Mouse (Mus musculus): ENCODE data around the gene Clcn6.

Gene Clcn6

GRCm38 (mm10) chr4:148040029-148040830 lies 1.6 kb upstream of the Clcn6 start:
- no peak for DNase-seq (ENCODE audit: low spot score)

GRCm38 (mm10) chr4:148039254-148040028 lies 820 bp upstream of the Clcn6 start:
- DNase-seq (ENCODE audit: low spot score) = no peak

- no peak for DNase-seq (ENCODE audit: low spot score)
Observed at GRCm38 (mm10) chr4:148038079-148038599, 482 bp downstream of the Clcn6 start.

GRCm38 (mm10) chr4:148035440-148035839 lies 3.2 kb downstream of the Clcn6 start:
- no peak for DNase-seq (ENCODE audit: low spot score)

DNA sequence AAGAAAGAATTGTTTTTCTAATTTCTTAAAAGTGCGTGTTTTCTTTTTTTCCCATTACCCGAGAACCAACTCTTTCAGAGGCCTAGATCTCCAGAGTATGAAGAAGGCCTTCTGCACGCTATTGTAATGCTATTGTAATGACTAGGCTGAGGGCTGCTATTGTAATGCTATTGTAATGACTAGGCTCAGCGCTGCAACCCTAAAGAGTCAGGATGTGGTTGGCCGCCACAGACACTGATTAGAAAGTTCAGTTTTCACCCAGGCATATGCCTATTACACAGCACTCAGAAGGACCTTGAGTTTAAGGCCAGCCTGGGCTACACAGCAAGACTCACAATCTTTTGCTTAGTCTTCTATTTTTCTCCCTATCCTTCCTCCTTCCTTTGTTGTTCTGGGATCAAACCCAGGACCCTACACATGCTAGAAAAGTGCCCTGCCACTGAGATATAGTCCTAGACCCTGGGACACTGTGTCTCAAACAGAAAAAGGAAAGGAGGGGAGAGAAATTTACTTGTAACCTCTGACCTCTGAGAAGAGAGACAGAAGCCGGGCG lies 4.7 kb downstream of the Clcn6 start:
- DNase-seq (ENCODE audit: low spot score) = peak; percentile 31

DNA sequence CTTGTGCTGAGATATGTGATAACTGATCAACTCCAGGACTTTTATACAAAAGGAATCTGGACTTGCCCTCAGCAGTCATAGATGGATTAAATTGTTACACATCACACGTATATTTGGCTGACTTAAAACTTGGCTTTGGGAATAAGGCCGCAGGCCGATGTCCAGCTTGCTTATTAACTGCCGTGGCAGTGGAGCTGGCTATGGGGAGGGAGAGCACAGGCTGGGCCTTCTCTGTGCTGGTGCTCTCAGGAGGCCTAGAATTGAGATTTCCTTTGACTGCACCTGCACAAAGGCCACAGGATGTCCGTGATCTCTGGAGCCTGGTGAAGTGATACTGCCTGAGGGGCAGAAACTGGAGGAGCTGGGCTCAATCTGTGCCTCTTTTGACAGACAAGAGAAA lies 8.1 kb downstream of the Clcn6 start:
- no peak for DNase-seq (ENCODE audit: low spot score)

DNA sequence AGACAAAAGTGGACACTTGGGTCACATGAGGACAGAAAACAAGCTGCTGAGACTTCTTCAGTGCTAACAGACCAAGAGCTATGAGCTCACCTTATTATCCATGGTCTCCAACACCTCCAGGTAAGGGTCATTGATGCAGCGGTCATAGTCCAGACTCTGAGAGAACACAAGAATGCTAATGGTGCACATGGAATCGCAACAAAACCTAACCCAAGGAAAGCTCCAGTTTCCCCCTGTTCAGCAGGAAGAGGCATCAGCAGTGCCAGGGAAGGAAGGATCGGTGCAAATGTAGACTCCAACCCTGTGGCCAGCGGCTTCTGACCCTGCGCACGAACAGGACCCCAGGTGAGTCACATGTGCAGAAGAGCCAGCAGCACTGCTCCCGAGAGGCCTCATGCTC lies 9.3 kb downstream of the Clcn6 start:
- no peak for DNase-seq (ENCODE audit: low spot score)

DNA sequence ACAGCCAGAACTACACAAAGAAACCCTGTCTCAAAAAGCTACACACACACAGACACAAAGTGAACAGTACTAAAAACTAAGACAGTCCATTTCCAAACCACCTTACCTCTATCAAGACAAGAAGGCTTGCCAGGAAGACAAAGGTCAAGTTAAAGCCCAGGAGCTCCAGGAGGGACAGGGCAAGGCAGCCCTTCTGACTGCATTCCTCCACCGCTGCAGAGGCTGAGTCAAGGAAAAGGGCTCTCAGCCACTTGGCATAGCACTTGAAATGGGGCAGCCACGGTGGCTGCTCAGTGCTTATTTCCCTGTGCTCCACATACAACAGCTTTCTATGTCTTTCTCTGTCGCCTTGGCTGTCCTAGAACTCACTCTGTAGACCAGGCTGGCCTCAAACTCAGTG lies 14.6 kb downstream of the Clcn6 start:
- DNase-seq (ENCODE audit: low spot score) = no peak

DNA sequence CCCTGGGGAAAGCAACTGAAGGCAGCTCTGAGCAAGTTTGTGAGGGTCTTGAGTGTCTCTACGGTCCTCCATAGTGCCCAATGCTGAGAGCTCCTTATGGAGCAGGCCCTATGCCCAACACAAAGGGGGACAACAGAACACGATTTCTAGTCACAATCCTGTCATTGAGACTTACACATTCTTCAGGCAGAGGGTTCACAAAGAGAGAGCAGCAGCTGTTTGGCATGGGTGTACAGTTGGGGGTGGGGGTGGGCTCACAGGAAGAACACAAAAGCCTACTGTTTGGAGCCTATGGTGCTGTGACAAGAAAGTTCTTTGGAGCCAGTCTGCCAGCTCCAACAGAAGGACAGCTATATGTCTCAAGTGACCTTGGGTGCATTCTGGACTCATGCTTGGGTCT lies 20.2 kb downstream of the Clcn6 start:
- DNase-seq (ENCODE audit: low spot score) = no peak

DNA sequence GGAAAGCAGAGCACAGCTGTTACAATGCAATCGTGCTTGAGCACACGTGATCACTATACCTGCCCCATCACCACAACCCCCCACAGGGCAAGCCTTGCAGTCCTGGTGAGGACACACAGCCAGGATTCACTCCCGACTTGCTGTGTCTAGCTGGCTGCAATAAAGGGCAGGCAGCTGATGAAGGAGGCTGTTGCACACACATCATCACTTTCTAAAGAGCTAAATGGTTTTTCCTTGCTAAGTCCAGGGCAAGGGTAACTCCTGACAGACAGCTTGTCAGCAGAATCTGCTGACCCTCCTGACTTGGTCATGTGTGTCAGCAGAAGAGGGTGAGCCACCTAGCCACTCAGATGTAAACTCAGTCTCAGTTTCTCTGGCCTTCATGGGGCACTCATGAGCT lies 21.6 kb downstream of the Clcn6 start:
- no peak for DNase-seq (ENCODE audit: low spot score)

- DNase-seq (ENCODE audit: low spot score) = no peak
Observed at GRCm38 (mm10) chr4:148015418-148015817, 23.2 kb downstream of the Clcn6 start.

DNA sequence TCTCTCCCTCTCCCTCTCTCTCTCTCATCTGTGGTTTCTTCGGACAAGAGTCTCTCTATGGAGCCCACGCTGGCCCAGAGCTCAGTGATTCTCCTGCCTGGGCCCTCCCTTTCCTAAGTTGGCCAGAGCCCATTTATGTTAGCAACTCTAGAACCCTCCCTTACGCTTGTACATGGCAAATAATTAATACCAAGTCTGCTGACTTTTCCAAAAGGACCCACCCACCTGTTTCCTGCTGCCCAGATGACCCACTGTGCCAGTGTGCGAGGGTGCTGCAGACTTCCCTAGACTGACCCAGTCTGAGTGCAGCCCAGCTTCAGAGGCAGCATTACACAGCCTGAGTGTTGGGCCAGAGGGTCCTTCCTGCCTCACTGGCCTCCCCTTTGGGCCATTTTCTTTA lies 26.4 kb downstream of the Clcn6 start:
- no peak for DNase-seq (ENCODE audit: low spot score)

DNA sequence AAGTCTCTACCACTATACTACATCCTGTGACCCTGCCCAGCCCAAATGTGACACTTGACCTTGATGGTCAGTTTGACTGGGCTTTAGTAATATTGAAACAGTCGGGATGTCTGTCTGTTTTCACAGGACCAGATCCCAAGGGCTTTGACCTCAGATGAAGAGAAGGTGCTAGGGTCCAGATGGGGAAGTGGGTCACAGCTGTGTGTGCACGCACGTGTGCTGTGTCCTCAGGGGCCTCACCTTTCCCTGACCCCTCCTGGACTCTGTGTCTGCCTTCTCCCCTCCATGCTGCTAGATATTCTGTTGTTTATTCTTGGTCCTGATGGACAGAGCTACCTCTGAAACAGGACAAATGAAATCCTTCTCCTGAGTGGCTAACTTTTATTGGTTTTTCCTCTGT lies 27.3 kb downstream of the Clcn6 start:
- no peak for DNase-seq (ENCODE audit: low spot score)

DNA sequence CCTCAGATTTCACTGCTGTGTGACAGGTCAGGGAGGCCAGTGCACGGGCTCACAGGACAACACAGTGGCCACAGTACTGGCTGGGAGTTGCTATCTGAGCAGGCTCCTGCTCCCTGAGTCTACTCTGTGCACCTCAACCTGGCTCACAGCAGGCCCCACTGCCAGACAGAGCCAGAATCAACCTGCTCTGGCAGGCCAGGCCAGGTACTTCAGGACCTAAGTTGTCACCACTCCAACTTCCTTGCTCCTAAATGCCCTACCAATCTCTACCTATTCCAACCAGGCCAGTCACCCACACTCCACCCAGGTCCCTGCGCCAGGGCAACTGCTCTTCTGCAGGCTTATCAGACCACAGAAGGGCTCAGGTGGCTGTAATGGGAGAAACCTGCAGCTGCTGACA lies 29.0 kb downstream of the Clcn6 start:
- DNase-seq (ENCODE audit: low spot score) = no peak

DNA sequence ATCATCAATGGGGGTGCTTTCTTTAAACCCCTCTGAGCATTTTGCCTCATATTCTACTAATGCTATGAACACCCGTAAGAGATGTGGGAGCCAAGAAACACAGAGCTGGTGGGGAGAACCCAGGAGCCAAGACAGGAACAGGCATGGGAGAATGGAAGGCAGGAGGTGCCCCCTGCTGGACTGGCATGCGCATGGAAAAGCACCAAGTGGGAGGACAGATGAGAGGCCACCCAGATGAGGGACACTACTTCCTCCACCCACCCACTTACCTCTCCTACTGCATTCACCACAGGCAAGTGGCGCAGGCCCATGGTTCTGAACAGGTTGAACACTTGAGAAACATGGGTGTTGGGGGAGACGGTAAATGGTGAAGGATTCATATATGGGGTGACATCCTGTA lies 30.2 kb downstream of the Clcn6 start:
- no peak for DNase-seq (ENCODE audit: low spot score)

DNA sequence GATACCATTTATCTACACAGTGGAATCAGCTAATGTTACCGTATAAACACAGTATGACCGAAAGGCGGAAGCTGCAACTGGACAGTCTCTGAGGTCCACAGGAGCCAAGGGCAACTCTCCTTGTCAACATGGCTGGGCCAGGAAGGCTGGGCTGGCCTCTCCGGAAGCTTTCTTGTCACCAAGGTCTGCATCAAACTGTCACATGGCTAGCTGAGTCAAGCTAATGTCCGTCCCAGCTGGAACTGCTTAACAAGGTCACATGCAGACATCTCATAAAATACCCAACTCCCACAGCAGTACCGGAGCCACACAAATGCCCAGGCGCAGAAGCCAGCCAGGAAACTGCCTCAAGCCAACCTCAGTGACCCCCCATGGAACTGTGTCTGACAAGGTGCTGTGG lies 34.3 kb downstream of the Clcn6 start:
- DNase-seq (ENCODE audit: low spot score) = no peak

DNA sequence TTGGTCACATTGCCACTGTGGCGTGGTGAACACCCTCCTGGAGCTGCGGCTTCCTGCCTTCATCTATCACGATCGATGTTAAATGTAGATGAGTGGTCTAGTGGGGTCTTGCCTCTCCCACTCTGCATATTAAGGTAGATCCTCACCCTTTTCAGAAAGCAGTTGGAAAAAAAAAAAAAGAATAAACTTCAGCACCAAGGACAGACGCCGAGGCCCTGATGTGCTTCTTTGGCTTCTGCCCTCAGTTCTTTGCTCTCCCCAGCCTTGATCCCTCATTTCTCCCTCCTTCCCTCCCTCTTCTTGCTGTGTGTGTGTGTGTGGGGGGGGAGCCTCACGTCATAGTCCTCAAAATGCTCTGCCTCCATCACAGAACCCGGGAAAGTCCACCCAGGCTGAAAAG lies 36.8 kb downstream of the Clcn6 start:
- DNase-seq (ENCODE audit: low spot score) = no peak

- DNase-seq (ENCODE audit: low spot score) = no peak
Observed at GRCm38 (mm10) chr4:148001013-148001789, 37.4 kb downstream of the Clcn6 start.

DNA sequence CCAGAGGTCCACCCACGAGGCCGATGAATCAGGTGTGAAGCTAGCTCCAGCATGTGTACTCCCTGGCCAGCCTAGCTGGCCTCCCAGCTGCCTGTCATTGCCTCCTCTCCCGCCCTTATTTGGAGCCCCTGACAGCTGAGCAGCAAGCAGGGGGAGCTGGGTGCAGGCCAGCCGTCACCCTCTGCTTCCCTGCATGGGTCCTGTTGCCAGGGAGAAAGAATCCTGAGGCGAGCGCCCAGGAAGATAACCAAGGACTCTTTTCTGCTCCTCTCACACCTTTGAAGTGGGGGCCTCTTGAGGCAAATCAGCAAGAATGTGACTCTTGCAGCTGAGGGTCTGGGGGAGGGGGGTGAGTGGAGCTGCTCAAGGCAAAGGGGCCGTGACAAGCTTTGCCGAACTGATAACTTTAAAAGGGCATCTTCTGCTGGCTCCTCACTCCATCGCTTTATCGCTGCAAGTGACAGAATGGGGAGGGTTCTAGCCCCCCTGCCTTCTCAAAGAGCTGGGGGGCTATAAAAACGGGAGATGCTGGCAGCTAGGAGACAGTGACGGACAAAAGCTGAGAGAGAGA lies 38.3 kb downstream of the Clcn6 start, which contains the start of gene Nppa:
TSS of gene Nppa (plus strand) at position 521 of the 571 bp plus-strand sequence.
- DNase-seq (ENCODE audit: low spot score) = no peak

DNA sequence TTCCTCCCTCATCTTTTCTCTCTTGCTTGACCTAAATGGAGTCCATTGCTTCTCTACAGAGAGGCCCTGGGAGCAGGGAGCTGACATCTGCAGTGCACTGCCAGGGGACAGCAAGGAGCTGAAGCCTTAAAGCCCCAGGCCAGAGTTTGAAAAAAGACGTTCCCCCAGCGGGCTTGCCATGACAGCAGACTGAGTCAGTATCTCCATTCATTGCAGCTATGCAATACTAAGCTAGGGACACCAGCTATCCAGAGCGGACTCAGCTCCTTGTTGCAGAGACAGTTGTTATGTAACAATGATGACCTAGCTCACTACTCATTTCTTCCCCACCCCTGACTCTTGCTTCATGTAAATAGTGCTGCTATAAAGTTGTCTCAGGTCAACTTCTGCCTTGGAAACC lies 43.3 kb downstream of the Clcn6 start:
- DNase-seq (ENCODE audit: low spot score) = no peak

- DNase-seq (ENCODE audit: low spot score) = no peak
Observed at GRCm38 (mm10) chr4:147993571-147994095, 45.0 kb downstream of the Clcn6 start.

Data from T-cell, adult 2 months (primary cell).